Mouse (Mus musculus): ENCODE measurements around the gene Pgs1. TPM values are rescaled to one million over a fixed set of nuclear protein-coding genes. Genes with fewer than 3 reads are reported as not detected.

The Pgs1 gene
- polyA plus RNA-seq, 1 experiment from 2014 or later = 42.2 TPM

Small RNA genes lying within 50 kb of the gene (microRNA-seq; reads per million reads assigned to microRNA genes)
- gene Mir6933 = not detected

Other genes starting within 250 kb of the Pgs1 start
- 3.0 and 3.2 TPM in 2 replicates for gene Tmc8, start 204.2 kb upstream of the Pgs1 start, polyA plus RNA-seq (2015; fragmentation: Nextera tagmentation; extraction: Ambion mirVana)
- gene Tmc6, start 204.1 kb upstream of the Pgs1 start, polyA plus RNA-seq (2015; fragmentation: Nextera tagmentation; extraction: Ambion mirVana) = 24.2 and 24.7 TPM in 2 replicates
- gene 6030468B19Rik, start 188.6 kb upstream of the Pgs1 start, polyA plus RNA-seq (2015; fragmentation: Nextera tagmentation; extraction: Ambion mirVana) = 0.32 and 0.74 TPM in 2 replicates
- gene Gm20708, start 176.6 kb upstream of the Pgs1 start, polyA plus RNA-seq (2015; fragmentation: Nextera tagmentation; extraction: Ambion mirVana) = 0.24 TPM in 1 of 2 replicates, not detected in the other
- gene Syngr2, start 176.6 kb upstream of the Pgs1 start, polyA plus RNA-seq (2015; fragmentation: Nextera tagmentation; extraction: Ambion mirVana) = 63.3 and 73.7 TPM in 2 replicates
- 3.8 and 5.3 TPM in 2 replicates for gene Afmid, start 160.4 kb upstream of the Pgs1 start, polyA plus RNA-seq (2015; fragmentation: Nextera tagmentation; extraction: Ambion mirVana)
- gene Tk1, start 160.2 kb upstream of the Pgs1 start, polyA plus RNA-seq (2015; fragmentation: Nextera tagmentation; extraction: Ambion mirVana) = 145 and 147 TPM in 2 replicates
- gene Birc5, start 137.0 kb upstream of the Pgs1 start, polyA plus RNA-seq (2015; fragmentation: Nextera tagmentation; extraction: Ambion mirVana) = 352 and 368 TPM in 2 replicates
- gene Tmem235, start 125.5 kb upstream of the Pgs1 start, polyA plus RNA-seq (2015; fragmentation: Nextera tagmentation; extraction: Ambion mirVana) = not detected in 2 replicates
- gene Tha1, start 112.8 kb upstream of the Pgs1 start, polyA plus RNA-seq (2015; fragmentation: Nextera tagmentation; extraction: Ambion mirVana) = 5.0 and 5.4 TPM in 2 replicates
- 12.7 and 13.5 TPM in 2 replicates for gene Socs3, start 16.2 kb upstream of the Pgs1 start, polyA plus RNA-seq (2015; fragmentation: Nextera tagmentation; extraction: Ambion mirVana)
- gene Dnah17, start 144.3 kb downstream of the Pgs1 start, polyA plus RNA-seq (2015; fragmentation: Nextera tagmentation; extraction: Ambion mirVana) = 0.19 and 0.20 TPM in 2 replicates